Mouse (Mus musculus) cerebellum, adult 9-11 months (tissue): ENCODE data around the gene Gse1.

Experiments
- DNase-seq: peaks from one replicate; pipeline ENCODE4 v3.0.0; 2022

The Gse1 gene

GRCm38 (mm10) chr8:120594571-120594970 is 366.3 kb downstream of the Gse1 start:
- no peak for DNase-seq

GRCm38 (mm10) chr8:120595963-120596362 is 367.7 kb downstream of the Gse1 start:
- no peak for DNase-seq

- peak; percentile 82 for DNase-seq
Observed at GRCm38 (mm10) chr8:120598579-120598978, 370.3 kb downstream of the Gse1 start.

- DNase-seq: peak; percentile 75
Observed at GRCm38 (mm10) chr8:120599504-120599903, 371.2 kb downstream of the Gse1 start.

GRCm38 (mm10) chr8:120602672-120603071 is 374.4 kb downstream of the Gse1 start:
- no peak for DNase-seq

- no peak for DNase-seq
Observed at GRCm38 (mm10) chr8:120607460-120607859, 379.2 kb downstream of the Gse1 start.

GRCm38 (mm10) chr8:120607885-120608284 is 379.6 kb downstream of the Gse1 start:
- DNase-seq: peak; percentile 65

- no peak for DNase-seq
Observed at GRCm38 (mm10) chr8:120610824-120611223, 382.6 kb downstream of the Gse1 start.

GRCm38 (mm10) chr8:120614491-120614890 is 386.2 kb downstream of the Gse1 start:
- no peak for DNase-seq

GRCm38 (mm10) chr8:120616663-120617626 is 388.7 kb downstream of the Gse1 start:
- no peak for DNase-seq

GRCm38 (mm10) chr8:120618110-120618509 is 389.9 kb downstream of the Gse1 start:
- peak; percentile 48 for DNase-seq

GRCm38 (mm10) chr8:120619235-120620180 is 391.3 kb downstream of the Gse1 start:
- DNase-seq: peak; percentile 34

- no peak for DNase-seq
Observed at GRCm38 (mm10) chr8:120620441-120620840, 392.2 kb downstream of the Gse1 start.

- DNase-seq: no peak
Observed at GRCm38 (mm10) chr8:120622161-120622560, 393.9 kb downstream of the Gse1 start.

- DNase-seq: no peak
Observed at GRCm38 (mm10) chr8:120623608-120624007, 395.4 kb downstream of the Gse1 start.

GRCm38 (mm10) chr8:120626461-120626860 is 398.2 kb downstream of the Gse1 start:
- DNase-seq: no peak

GRCm38 (mm10) chr8:120627298-120627697 is 399.0 kb downstream of the Gse1 start:
- DNase-seq: peak; percentile 80

GRCm38 (mm10) chr8:120630031-120630430 is 401.8 kb downstream of the Gse1 start:
- no peak for DNase-seq

- DNase-seq: no peak
Observed at GRCm38 (mm10) chr8:120630848-120631247, 402.6 kb downstream of the Gse1 start.
